Mouse (Mus musculus) neural tube, embryonic 11.5 days (tissue): Measurements from ENCODE around the gene St7l. TPM values are rescaled to one million over a fixed set of nuclear protein-coding genes. Genes with fewer than 3 reads are reported as not detected.

Experiments used
- ATAC-seq: fragments of 200-750 bp; cut with Nextera tagmentation; 2 replicates; pipeline ENCODE4 v1.8.0; 2017; ENCODE audit warnings: moderate number of reproducible peaks, mild to moderate bottlenecking, moderate TSS enrichment, moderate library complexity; ENCODE audit not compliant: insufficient read depth, low FRiP score, low TSS enrichment
- DNase-seq: peaks from one replicate; pipeline ENCODE4 v3.0.0-alpha.2; 2015; ENCODE audit warnings: low spot score
- H3K27ac ChIP-seq: fragments of 300-500 bp; sonication (generic); 2 replicates; pipeline ENCODE4 v1.5.1; 2014; ENCODE audit warnings: low read depth, mild to moderate bottlenecking, low read length
- H3K27me3 ChIP-seq: fragments of 300-500 bp; sonication (generic); 2 replicates; pipeline ENCODE4 v1.6.1; 2014; ENCODE audit warnings: mild to moderate bottlenecking, low read length, mixed read lengths; ENCODE audit not compliant: control insufficient read depth, insufficient read depth
- H3K36me3 ChIP-seq: fragments of 300-500 bp; sonication (generic); 2 replicates; pipeline ENCODE4 v1.6.1; 2014; ENCODE audit warnings: mild to moderate bottlenecking, low read length, moderate library complexity, mixed read lengths; ENCODE audit not compliant: control insufficient read depth, insufficient read depth
- H3K4me1 ChIP-seq: fragments of 300-500 bp; sonication (generic); 2 replicates; pipeline ENCODE4 v1.6.1; 2014; ENCODE audit warnings: low read length, mixed read lengths; ENCODE audit not compliant: control insufficient read depth, insufficient read depth
- H3K4me2 ChIP-seq: fragments of 300-500 bp; sonication (generic); 2 replicates; pipeline ENCODE4 v1.6.1; 2014; ENCODE audit warnings: low read depth, mild to moderate bottlenecking, moderate library complexity
- H3K4me3 ChIP-seq: fragments of 300-500 bp; sonication (generic); 2 replicates; pipeline ENCODE4 v1.5.1; 2014; ENCODE audit warnings: low read depth, low read length
- H3K9ac ChIP-seq: fragments of 300-500 bp; sonication (generic); 2 replicates; pipeline ENCODE4 v1.6.1; 2014; ENCODE audit warnings: mild to moderate bottlenecking, low read length
- H3K9me3 ChIP-seq: fragments of 300-500 bp; sonication (generic); 2 replicates; pipeline ENCODE4 v1.6.1; 2016; ENCODE audit warnings: low read length; ENCODE audit not compliant: control insufficient read depth
- WGBS: fragments of 180-500 bp; shearing (Covaris S2); extraction: QIAGEN DNeasy Blood & Tissue Kit; methylation state at CpG from one replicate; pipeline ENCODE4 v1.1.7; 2014; 5-methylcytosine and 5-hydroxymethylcytosine counted together
- polyA plus RNA-seq: library from polyadenylated mRNA; unstranded; fragments of >200 nt; fragmentation: Nextera tagmentation; extraction: Ambion mirVana; gene quantifications from 2 replicates; pipeline ENCODE4 v1.2.1, GENCODE M21; 2014

St7l gene
- polyA plus RNA-seq, 1 experiment from 2014 or later: 36.6 TPM

DNA sequence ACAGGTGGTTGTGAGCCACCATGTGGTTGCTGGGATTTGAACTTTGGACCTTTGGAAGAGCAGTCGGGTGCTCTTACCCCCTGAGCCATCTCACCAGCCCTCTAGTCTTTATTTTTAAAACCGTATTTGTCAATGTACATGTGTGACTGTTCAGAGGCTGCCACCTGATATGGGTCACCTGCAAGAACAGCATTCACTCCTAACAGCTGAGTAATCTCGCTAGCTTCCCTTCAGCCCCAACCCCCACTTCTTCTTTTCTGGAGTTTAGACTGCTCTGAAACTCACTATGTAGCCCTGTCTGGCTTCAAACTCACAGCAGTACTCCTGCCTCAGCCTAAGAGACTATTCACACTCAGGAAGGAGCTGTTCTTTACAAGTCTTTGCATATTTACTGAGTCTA is 41.4 kb upstream of the St7l start:
- 85% methylated on average over 3 of the region's 3 CpGs for WGBS
- no peaks in the 10 kb centered on the region for H3K9me3 ChIP-seq
- no peak overlapping the region for H3K9ac ChIP-seq
- no peak for ATAC-seq
- H3K27me3 ChIP-seq: no peaks in the 10 kb centered on the region
- H3K27ac ChIP-seq: no peak overlapping the region
- H3K36me3 ChIP-seq: no peaks in the 10 kb centered on the region; the same call in 1 of the 2 replicates
- H3K4me3 ChIP-seq: no peak overlapping the region
- peaks cover 5% of the 10 kb centered on the region for H3K4me1 ChIP-seq
- H3K4me2 ChIP-seq: no peak overlapping the region
- DNase-seq: no peak

DNA sequence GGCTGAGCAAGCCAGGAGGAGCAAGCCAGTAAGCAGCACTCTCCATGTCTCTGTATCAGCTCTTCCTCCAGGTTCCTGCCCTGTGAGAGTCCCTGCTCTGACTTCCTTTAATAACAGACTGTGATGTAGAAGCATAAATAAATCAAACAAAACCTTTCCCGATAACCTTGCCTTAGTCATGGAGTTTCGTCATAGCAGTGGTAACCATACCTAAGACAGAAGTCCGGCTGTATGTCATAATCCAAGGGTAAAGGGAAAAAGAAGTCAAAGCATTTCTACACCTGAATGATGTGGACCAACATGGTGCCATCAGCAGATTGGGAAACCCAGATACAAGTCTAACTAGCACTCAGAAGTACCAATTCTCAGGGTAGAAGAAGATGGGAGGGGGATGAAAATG is 28.0 kb upstream of the St7l start:
- Histone ChIP-seq H3K4me1 (no peaks in the 10 kb centered on the region), H3K4me2 (no peak overlapping the region), H3K4me3 (no peak overlapping the region), H3K27me3 (no peaks in the 10 kb centered on the region), H3K9ac (no peak overlapping the region), H3K36me3 (peaks cover 3% of the 10 kb centered on the region), H3K9me3 (no peaks in the 10 kb centered on the region), H3K27ac (no peak overlapping the region)
- WGBS: 93% methylated on average over 3 of the region's 3 CpGs
- DNase-seq: no peak
- no peak for ATAC-seq

DNA sequence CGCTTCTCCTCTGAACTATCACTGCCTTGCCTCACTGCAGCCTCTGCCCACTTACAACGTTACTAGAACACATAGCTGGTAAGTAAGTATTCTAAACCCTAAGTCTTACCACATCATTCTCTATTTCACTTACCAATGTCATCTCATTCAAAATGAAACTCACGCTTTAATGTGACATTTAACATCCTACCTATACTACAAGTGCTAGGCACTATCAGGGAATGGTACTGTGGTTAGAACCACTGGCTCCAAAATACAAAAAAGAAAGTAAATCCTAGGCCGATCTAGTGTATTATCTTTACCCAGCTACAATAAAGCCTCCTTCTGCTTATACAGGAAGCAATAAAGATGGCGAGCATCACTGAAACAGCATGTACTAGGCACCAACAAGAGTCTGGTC is 22.8 kb upstream of the St7l start:
- Histone ChIP-seq H3K27me3 (no peaks in the 10 kb centered on the region), H3K9ac (no peak overlapping the region), H3K36me3 (peaks cover 16% of the 10 kb centered on the region), H3K9me3 (no peaks in the 10 kb centered on the region), H3K4me1 (no peaks in the 10 kb centered on the region), H3K4me3 (no peak overlapping the region), H3K27ac (no peak overlapping the region), H3K4me2 (no peak overlapping the region)
- DNase-seq (no peak), ATAC-seq (no peak)
- 97% methylated on average over 5 of the region's 5 CpGs for WGBS

- 95% methylated on average over 4 of the region's 4 CpGs for WGBS
- Histone ChIP-seq H3K9ac (no peak overlapping the region), H3K9me3 (no peaks in the 10 kb centered on the region), H3K4me2 (no peak overlapping the region), H3K4me3 (no peak overlapping the region), H3K27me3 (no peaks in the 10 kb centered on the region), H3K27ac (no peak overlapping the region), H3K36me3 (peaks cover 13% of the 10 kb centered on the region), H3K4me1 (no peaks in the 10 kb centered on the region)
- DNase-seq (no peak), ATAC-seq (no peak)
These were observed 17.2 kb upstream of the St7l start for GRCm38 (mm10) chr3:104846601-104847000.

GRCm38 (mm10) chr3:104854465-104854864 is 9.3 kb upstream of the St7l start:
- Histone ChIP-seq H3K27me3 (no peaks in the 10 kb centered on the region), H3K4me1 (no peaks in the 10 kb centered on the region), H3K36me3 (no peaks in the 10 kb centered on the region; the same call in 1 of the 2 replicates), H3K27ac (no peak overlapping the region), H3K9me3 (no peaks in the 10 kb centered on the region), H3K4me3 (no peak overlapping the region), H3K9ac (no peak overlapping the region), H3K4me2 (no peak overlapping the region)
- ATAC-seq: no peak
- DNase-seq: no peak
- 94% methylated on average over 1 of the region's 1 CpGs for WGBS

DNA sequence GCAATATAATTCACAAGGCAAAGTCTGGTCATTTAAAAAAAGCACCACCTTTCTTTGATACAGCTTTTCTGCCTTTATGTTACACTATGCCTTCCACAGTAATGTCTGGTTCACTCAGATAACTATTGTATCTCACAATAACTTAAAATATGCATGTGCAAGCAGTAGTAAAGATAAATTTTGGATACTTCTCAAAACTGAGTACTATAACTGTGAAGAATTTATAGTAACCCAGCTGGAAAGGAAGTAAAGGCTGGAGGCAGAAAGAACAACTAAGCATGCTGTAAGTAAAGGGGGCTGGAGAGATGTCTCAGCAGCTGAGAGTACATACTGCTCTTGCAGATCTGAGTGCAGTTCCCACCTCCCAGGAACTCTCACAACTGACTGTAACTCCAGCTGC is 8.9 kb upstream of the St7l start:
- H3K4me3 ChIP-seq: no peak overlapping the region
- no peak overlapping the region for H3K9ac ChIP-seq
- no peak for ATAC-seq
- DNase-seq: no peak
- no peak overlapping the region for H3K27ac ChIP-seq
- H3K27me3 ChIP-seq: no peaks in the 10 kb centered on the region
- H3K36me3 ChIP-seq: no peaks in the 10 kb centered on the region; the same call in 1 of the 2 replicates
- H3K9me3 ChIP-seq: no peaks in the 10 kb centered on the region
- H3K4me1 ChIP-seq: no peaks in the 10 kb centered on the region
- H3K4me2 ChIP-seq: no peak overlapping the region

GRCm38 (mm10) chr3:104856106-104856505 is 7.7 kb upstream of the St7l start:
- Histone ChIP-seq H3K4me3 (no peak overlapping the region), H3K27ac (no peak overlapping the region), H3K4me2 (no peak overlapping the region), H3K9me3 (no peaks in the 10 kb centered on the region), H3K27me3 (no peaks in the 10 kb centered on the region), H3K9ac (no peak overlapping the region), H3K36me3 (no peaks in the 10 kb centered on the region), H3K4me1 (no peaks in the 10 kb centered on the region)
- no peak for DNase-seq
- 95% methylated on average over 1 of the region's 1 CpGs for WGBS
- ATAC-seq: no peak

- Histone ChIP-seq H3K9ac (no peak overlapping the region), H3K4me3 (no peak overlapping the region), H3K27ac (no peak overlapping the region), H3K4me1 (no peaks in the 10 kb centered on the region), H3K4me2 (no peak overlapping the region), H3K9me3 (no peaks in the 10 kb centered on the region), H3K36me3 (no peaks in the 10 kb centered on the region), H3K27me3 (no peaks in the 10 kb centered on the region)
- ATAC-seq (no peak), DNase-seq (no peak)
- 100% methylated on average over 1 of the region's 1 CpGs for WGBS
These were observed 5.2 kb upstream of the St7l start for GRCm38 (mm10) chr3:104858560-104858959.

DNA sequence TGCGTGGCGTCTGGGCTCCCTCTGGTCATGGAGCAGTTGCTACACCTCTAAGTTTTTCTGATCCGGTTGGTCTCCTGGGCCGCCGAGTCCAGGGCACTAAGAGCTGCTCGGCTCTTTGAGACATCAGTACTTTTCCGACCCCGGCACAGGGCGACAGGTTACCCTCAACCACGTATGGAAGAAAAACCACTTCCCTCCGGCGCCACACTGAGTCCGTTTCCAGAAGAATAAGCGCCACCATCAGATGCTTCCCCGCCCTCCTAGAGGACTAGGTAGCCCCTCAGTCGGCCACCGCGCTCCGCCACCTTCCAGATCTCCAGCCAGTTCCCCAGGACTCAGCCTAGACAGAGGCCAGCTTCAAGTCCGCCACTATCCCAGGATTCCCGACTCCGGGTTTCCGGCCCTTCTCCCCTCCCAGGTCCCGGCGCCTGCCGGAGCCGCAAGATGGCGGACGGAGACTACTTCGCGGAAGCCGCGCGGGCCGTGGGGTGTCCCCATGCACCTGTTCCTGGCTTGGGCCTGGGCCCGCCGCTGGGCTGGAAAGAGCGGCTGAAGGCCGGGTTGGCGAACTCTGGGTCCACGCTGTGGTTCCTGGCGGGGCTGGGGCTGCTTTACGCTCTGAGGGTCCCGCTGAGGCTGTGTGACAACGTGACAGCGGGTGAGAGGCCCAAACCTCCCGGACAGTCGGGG is 991 bp downstream of the St7l start:
- Histone ChIP-seq H3K4me1 (peaks cover 3% of the 10 kb centered on the region; the same call in 1 of the 2 replicates), H3K9me3 (no peaks in the 10 kb centered on the region), H3K27me3 (no peaks in the 10 kb centered on the region), H3K27ac (peak overlapping the region; percentile 91), H3K4me3 (peak overlapping the region; percentile 98), H3K9ac (peak overlapping the region; percentile 97), H3K4me2 (peak overlapping the region; percentile 76), H3K36me3 (no peaks in the 10 kb centered on the region)
- DNase-seq (peak; percentile 88), ATAC-seq (peak; percentile 90)
- under 1% methylated on average over 48 of the region's 48 CpGs for WGBS
